Mouse (Mus musculus) forebrain, postnatal 0 days (tissue): ENCODE data around the gene Olfr12. TPM values are rescaled to one million over a fixed set of nuclear protein-coding genes. Genes with fewer than 3 reads are reported as not detected.
A peak's percentile ranks its signal among the peaks of the same experiment; 100 is the strongest.

Experiments
- ATAC-seq: fragments of 200-750 bp; cut with Nextera tagmentation; 2 replicates; pipeline ENCODE4 v1.8.0; 2017; ENCODE audit warnings: mild to moderate bottlenecking, moderate library complexity
- DNase-seq: peaks from one replicate; pipeline ENCODE4 v3.0.0-alpha.2; 2015
- H3K27ac ChIP-seq: fragments of 300-500 bp; sonication (generic); 2 replicates; pipeline ENCODE4 v1.5.1; 2014; ENCODE audit warnings: low read depth, mild to moderate bottlenecking, antibody characterized with exemption, low read length, moderate library complexity, mixed read lengths
- H3K27me3 ChIP-seq: fragments of 300-500 bp; sonication (generic); 2 replicates; pipeline ENCODE4 v1.6.1; 2014; ENCODE audit warnings: mild to moderate bottlenecking, low read length, mixed read lengths; ENCODE audit not compliant: insufficient read depth
- H3K36me3 ChIP-seq: fragments of 300-500 bp; sonication (generic); 2 replicates; pipeline ENCODE4 v1.6.1; 2014; ENCODE audit warnings: mild to moderate bottlenecking, moderate library complexity; ENCODE audit not compliant: insufficient read depth
- H3K4me1 ChIP-seq: fragments of 300-500 bp; sonication (generic); 2 replicates; pipeline ENCODE4 v1.6.1; 2014; ENCODE audit warnings: antibody characterized with exemption; ENCODE audit not compliant: insufficient read depth
- H3K4me2 ChIP-seq: fragments of 300-500 bp; sonication (generic); 2 replicates; pipeline ENCODE4 v1.6.1; 2014; ENCODE audit warnings: low read depth, mild to moderate bottlenecking, moderate library complexity
- H3K4me3 ChIP-seq: fragments of 300-500 bp; sonication (generic); 2 replicates; pipeline ENCODE4 v1.5.1; 2014; ENCODE audit warnings: low read depth, low read length, mixed read lengths
- H3K9ac ChIP-seq: fragments of 300-500 bp; sonication (generic); 2 replicates; pipeline ENCODE4 v1.6.1; 2014; ENCODE audit warnings: mild to moderate bottlenecking
- H3K9me3 ChIP-seq: fragments of 300-500 bp; sonication (generic); 2 replicates; pipeline ENCODE4 v1.6.1; 2016; ENCODE audit warnings: low read length
- CTCF ChIP-seq: sonication (generic); IDR thresholded peaks from 2 replicates; pipeline ENCODE4 v1.5.1; 2016; ENCODE audit warnings: antibody characterized with exemption, control low read depth, low read depth
- WGBS: fragments of 180-500 bp; shearing (Covaris S2); extraction: QIAGEN DNeasy Blood & Tissue Kit; methylation state at CpG from one replicate; pipeline ENCODE4 v1.1.7; 2014; 5-methylcytosine and 5-hydroxymethylcytosine counted together
- polyA plus RNA-seq: library from polyadenylated mRNA; unstranded; fragments of >200 nt; fragmentation: Nextera tagmentation; extraction: Ambion mirVana; gene quantifications from 2 replicates; pipeline ENCODE4 v1.2.1, GENCODE M21; 2015
- total RNA-seq: library from RNA; depleted of rRNA; stranded (reverse); fragments of >200 nt; gene quantifications from 2 replicates; pipeline ENCODE4 v1.2.3, GENCODE M21; 2014

Gene Olfr12
- total and polyA plus RNA-seq, 2 experiments from 2014 or later = not detected

DNA sequence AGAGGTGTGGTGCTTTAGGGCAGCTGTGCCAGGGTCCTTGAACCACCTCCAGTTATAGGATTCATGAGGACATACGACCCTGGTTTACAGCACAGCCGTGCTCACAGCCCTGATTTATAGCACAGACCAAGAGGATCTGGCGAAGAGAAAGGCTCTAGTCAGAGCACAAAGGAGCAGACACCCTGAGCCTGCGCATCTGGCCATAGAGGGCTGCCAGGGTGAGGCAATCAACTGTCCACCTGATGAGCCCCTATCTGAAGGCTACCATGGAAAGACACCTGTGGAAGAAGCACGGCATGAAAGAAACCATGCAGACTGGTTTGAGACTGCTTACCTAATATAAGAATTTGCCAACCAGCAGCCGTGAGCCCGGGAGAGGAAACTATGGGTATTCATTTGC is 29.0 kb downstream of the Olfr12 start:
- no peak overlapping the region for H3K27ac ChIP-seq
- no peaks in the 10 kb centered on the region; the same call in 1 of the 2 replicates for H3K27me3 ChIP-seq
- H3K4me2 ChIP-seq = no peak overlapping the region
- no peak overlapping the region for H3K4me3 ChIP-seq
- H3K36me3 ChIP-seq = no peaks in the 10 kb centered on the region
- TF ChIP-seq CTCF = no peak
- no peaks in the 10 kb centered on the region for H3K4me1 ChIP-seq
- DNase-seq (no peak), ATAC-seq (no peak)
- H3K9ac ChIP-seq = no peak overlapping the region
- 83% methylated on average over 7 of the region's 7 CpGs for WGBS
- H3K9me3 ChIP-seq = no peaks in the 10 kb centered on the region

GRCm38 (mm10) chr1:92647026-92647425 is 29.4 kb downstream of the Olfr12 start:
- no peaks in the 10 kb centered on the region for H3K4me1 ChIP-seq
- H3K4me3 ChIP-seq = no peak overlapping the region
- H3K36me3 ChIP-seq = no peaks in the 10 kb centered on the region
- DNase-seq (no peak), ATAC-seq (no peak)
- H3K9ac ChIP-seq = no peak overlapping the region
- 73% methylated on average over 4 of the region's 4 CpGs for WGBS
- no peak overlapping the region for H3K27ac ChIP-seq
- TF ChIP-seq CTCF = no peak
- H3K9me3 ChIP-seq = no peaks in the 10 kb centered on the region
- H3K27me3 ChIP-seq = no peaks in the 10 kb centered on the region; the same call in 1 of the 2 replicates
- H3K4me2 ChIP-seq = no peak overlapping the region

GRCm38 (mm10) chr1:92647752-92648151 is 30.2 kb downstream of the Olfr12 start:
- Histone ChIP-seq H3K9me3 (no peaks in the 10 kb centered on the region), H3K4me2 (no peak overlapping the region), H3K4me3 (no peak overlapping the region), H3K27ac (no peak overlapping the region), H3K4me1 (no peaks in the 10 kb centered on the region), H3K27me3 (no peaks in the 10 kb centered on the region; the same call in 1 of the 2 replicates), H3K36me3 (no peaks in the 10 kb centered on the region), H3K9ac (no peak overlapping the region)
- ATAC-seq (peak; percentile 58), DNase-seq (peak; percentile 88)
- 7% methylated on average over 8 of the region's 8 CpGs for WGBS
- peak; percentile 90 for TF ChIP-seq CTCF

GRCm38 (mm10) chr1:92648197-92648596 is 30.6 kb downstream of the Olfr12 start:
- H3K9ac ChIP-seq = no peak overlapping the region
- no peaks in the 10 kb centered on the region; the same call in 1 of the 2 replicates for H3K27me3 ChIP-seq
- no peak for DNase-seq
- no peak for ATAC-seq
- no peak for TF ChIP-seq CTCF
- H3K4me1 ChIP-seq = no peaks in the 10 kb centered on the region
- no peaks in the 10 kb centered on the region for H3K9me3 ChIP-seq
- H3K4me2 ChIP-seq = no peak overlapping the region
- H3K4me3 ChIP-seq = no peak overlapping the region
- no peaks in the 10 kb centered on the region for H3K36me3 ChIP-seq
- no peak overlapping the region for H3K27ac ChIP-seq
- 52% methylated on average over 10 of the region's 10 CpGs for WGBS

DNA sequence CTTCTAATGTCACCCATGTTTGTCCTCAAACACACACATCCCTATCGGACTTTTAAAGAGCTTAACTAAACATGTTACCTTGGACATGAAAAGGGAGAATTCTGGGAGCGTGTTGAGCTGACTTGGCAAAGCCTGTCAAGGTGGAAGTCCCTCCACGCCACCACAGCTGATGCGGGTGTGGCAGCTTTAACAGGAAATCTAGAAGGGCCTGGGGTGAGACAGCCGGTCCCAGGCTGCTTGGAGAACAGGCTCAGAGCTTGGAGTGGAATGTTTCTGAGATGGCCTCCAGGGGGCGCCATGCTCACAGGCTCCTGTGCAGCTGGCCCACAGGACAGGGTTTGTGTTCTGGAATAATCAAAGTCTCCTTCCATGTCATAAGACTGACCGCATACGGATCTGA is 31.1 kb downstream of the Olfr12 start, which contains the start of gene Otos:
Gene Otos (minus strand): TSS at position 169 of the 400 bp plus-strand sequence.
- DNase-seq (peak; percentile 81), ATAC-seq (peak; percentile 74)
- Histone ChIP-seq H3K27ac (no peak within 1 kb of the TSS), H3K9me3 (no peaks in the 10 kb centered on the region), H3K27me3 (no peaks in the 10 kb centered on the region; the same call in 1 of the 2 replicates), H3K36me3 (no peaks in the 10 kb centered on the region), H3K4me2 (no peak within 1 kb of the TSS), H3K4me1 (no peaks in the 10 kb centered on the region), H3K9ac (no peak within 1 kb of the TSS), H3K4me3 (no peak within 1 kb of the TSS)
- TF ChIP-seq CTCF = peak; percentile 83
- 25% methylated on average over 8 of the region's 8 CpGs for WGBS

DNA sequence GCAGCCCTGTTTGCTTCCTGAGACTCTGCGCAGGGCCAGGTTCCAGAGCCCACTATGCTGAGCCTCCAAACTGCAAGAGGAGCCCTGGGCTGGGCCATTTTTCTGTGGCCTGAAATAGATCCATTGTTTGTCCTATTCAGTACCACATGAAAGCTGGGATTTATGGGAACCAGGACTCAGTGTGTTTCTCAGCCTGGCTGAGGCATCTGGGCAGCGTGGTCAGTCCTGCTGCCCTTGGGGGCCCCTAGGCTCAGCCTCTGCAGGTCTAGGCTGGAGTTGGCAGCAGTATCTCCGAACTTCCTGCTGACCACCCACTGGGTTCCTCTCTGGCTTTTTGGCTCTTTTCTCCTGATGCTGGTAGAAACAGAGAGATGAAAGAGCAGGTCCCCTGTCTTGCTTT is 33.9 kb downstream of the Olfr12 start:
- WGBS = 42% methylated on average over 3 of the region's 3 CpGs
- DNase-seq = no peak
- Histone ChIP-seq H3K4me3 (no peak overlapping the region), H3K9me3 (no peaks in the 10 kb centered on the region), H3K4me1 (no peaks in the 10 kb centered on the region), H3K36me3 (no peaks in the 10 kb centered on the region), H3K9ac (no peak overlapping the region), H3K27me3 (no peaks in the 10 kb centered on the region; the same call in 1 of the 2 replicates), H3K4me2 (no peak overlapping the region), H3K27ac (no peak overlapping the region)
- 0 out of 2 replicates have a peak, but pooled peaks have one; percentile 8 for ATAC-seq
- TF ChIP-seq CTCF = no peak

DNA sequence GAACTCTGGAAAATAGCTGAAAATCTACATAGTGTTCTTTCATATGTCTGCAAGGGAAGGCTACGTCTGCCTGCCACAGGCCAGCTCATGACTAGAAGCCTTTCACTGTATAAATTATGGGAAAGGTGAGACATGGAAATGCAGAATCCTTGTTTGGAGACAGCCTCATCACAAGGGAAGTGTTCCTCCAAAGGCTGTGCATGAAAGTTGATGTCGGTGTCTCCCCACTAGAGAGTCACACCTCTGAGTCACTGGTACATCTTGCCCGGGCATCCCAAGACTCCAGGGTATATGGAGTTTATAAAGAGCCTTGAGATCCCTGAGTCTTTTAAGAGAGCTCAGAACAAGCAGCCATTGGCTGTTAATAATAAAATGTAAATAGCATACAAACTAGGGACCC is 35.6 kb downstream of the Olfr12 start:
- Histone ChIP-seq H3K27me3 (no peaks in the 10 kb centered on the region; the same call in 1 of the 2 replicates), H3K27ac (no peak overlapping the region), H3K4me2 (no peak overlapping the region), H3K9me3 (no peaks in the 10 kb centered on the region), H3K4me3 (no peak overlapping the region), H3K9ac (no peak overlapping the region), H3K4me1 (no peaks in the 10 kb centered on the region), H3K36me3 (no peaks in the 10 kb centered on the region)
- TF ChIP-seq CTCF = no peak
- ATAC-seq (no peak), DNase-seq (no peak)
- WGBS = 92% methylated on average over 3 of the region's 3 CpGs
